Mouse (Mus musculus) splenic B cell, adult 2 months (primary cell): ENCODE results near the gene Nebl.

Source experiments
- DNase-seq: peaks from one replicate; pipeline ENCODE4 v3.0.0-alpha.2; 2011; ENCODE audit warnings: low read depth, low spot score
- H3K27me3 ChIP-seq: 2 replicates; pipeline ENCODE4 v1.6.1; 2012; ENCODE audit warnings: mild to moderate bottlenecking, low read length, moderate library complexity, mixed read lengths; ENCODE audit not compliant: control insufficient read depth, poor library complexity, insufficient read depth, severe bottlenecking
- H3K36me3 ChIP-seq: 2 replicates; pipeline ENCODE4 v1.6.1; 2012; ENCODE audit warnings: mild to moderate bottlenecking, low read length, moderate library complexity, mixed read lengths; ENCODE audit not compliant: control insufficient read depth, poor library complexity, insufficient read depth, severe bottlenecking

Nebl gene

GRCm38 (mm10) chr2:17448341-17448740 is 282.9 kb downstream of the Nebl start:
- DNase-seq: no peak
- H3K36me3 ChIP-seq: no peaks in the 10 kb centered on the region
- H3K27me3 ChIP-seq: no peaks in the 10 kb centered on the region

GRCm38 (mm10) chr2:17443581-17443980 is 287.7 kb downstream of the Nebl start:
- DNase-seq: no peak
- Histone ChIP-seq H3K36me3 (no peaks in the 10 kb centered on the region), H3K27me3 (no peaks in the 10 kb centered on the region)

- H3K27me3 ChIP-seq: no peaks in the 10 kb centered on the region
- no peaks in the 10 kb centered on the region for H3K36me3 ChIP-seq
- no peak for DNase-seq
Measured at GRCm38 (mm10) chr2:17438317-17438716, 292.9 kb downstream of the Nebl start.

GRCm38 (mm10) chr2:17436739-17437440 is 294.4 kb downstream of the Nebl start:
- no peak for DNase-seq
- Histone ChIP-seq H3K36me3 (no peaks in the 10 kb centered on the region), H3K27me3 (no peaks in the 10 kb centered on the region)

GRCm38 (mm10) chr2:17435217-17435616 is 296.0 kb downstream of the Nebl start:
- H3K27me3 ChIP-seq: no peaks in the 10 kb centered on the region
- H3K36me3 ChIP-seq: no peaks in the 10 kb centered on the region
- DNase-seq: no peak

- no peaks in the 10 kb centered on the region for H3K36me3 ChIP-seq
- no peaks in the 10 kb centered on the region for H3K27me3 ChIP-seq
- DNase-seq: no peak
Measured at GRCm38 (mm10) chr2:17429028-17429427, 302.2 kb downstream of the Nebl start.

GRCm38 (mm10) chr2:17428156-17428555 is 303.1 kb downstream of the Nebl start:
- DNase-seq: no peak
- Histone ChIP-seq H3K36me3 (no peaks in the 10 kb centered on the region), H3K27me3 (no peaks in the 10 kb centered on the region)

GRCm38 (mm10) chr2:17422967-17423366 is 308.3 kb downstream of the Nebl start:
- Histone ChIP-seq H3K27me3 (no peaks in the 10 kb centered on the region), H3K36me3 (no peaks in the 10 kb centered on the region)
- peak; percentile 64 for DNase-seq

- no peaks in the 10 kb centered on the region for H3K27me3 ChIP-seq
- H3K36me3 ChIP-seq: no peaks in the 10 kb centered on the region
- peak; percentile 32 for DNase-seq
Measured at GRCm38 (mm10) chr2:17415347-17415746, 315.9 kb downstream of the Nebl start.

- no peaks in the 10 kb centered on the region for H3K36me3 ChIP-seq
- peak; percentile 13 for DNase-seq
Measured at GRCm38 (mm10) chr2:17414324-17414723, 316.9 kb downstream of the Nebl start.

GRCm38 (mm10) chr2:17413496-17414268 is 317.6 kb downstream of the Nebl start:
- no peaks in the 10 kb centered on the region for H3K36me3 ChIP-seq
- no peaks in the 10 kb centered on the region for H3K27me3 ChIP-seq
- no peak for DNase-seq

More at GRCm38 (mm10) chr2:17414324-17414723, 316.9 kb downstream of the Nebl start:
- H3K27me3 ChIP-seq: no peaks in the 10 kb centered on the region

GRCm38 (mm10) chr2:17409276-17409675 is 322.0 kb downstream of the Nebl start:
- no peaks in the 10 kb centered on the region for H3K36me3 ChIP-seq
- no peaks in the 10 kb centered on the region for H3K27me3 ChIP-seq
- DNase-seq: no peak

GRCm38 (mm10) chr2:17405899-17406531 is 325.2 kb downstream of the Nebl start:
- no peak for DNase-seq

GRCm38 (mm10) chr2:17402511-17402910 is 328.8 kb downstream of the Nebl start:
- no peak for DNase-seq
- Histone ChIP-seq H3K27me3 (no peaks in the 10 kb centered on the region), H3K36me3 (no peaks in the 10 kb centered on the region)

More at GRCm38 (mm10) chr2:17405899-17406531, 325.2 kb downstream of the Nebl start:
- no peaks in the 10 kb centered on the region for H3K36me3 ChIP-seq
- H3K27me3 ChIP-seq: no peaks in the 10 kb centered on the region

GRCm38 (mm10) chr2:17396235-17396634 is 335.0 kb downstream of the Nebl start:
- Histone ChIP-seq H3K36me3 (no peaks in the 10 kb centered on the region), H3K27me3 (no peaks in the 10 kb centered on the region)
- DNase-seq: peak; percentile 82
